22 mouse cellular contexts compared by ENCODE assay signal in the genomic region with DNA sequence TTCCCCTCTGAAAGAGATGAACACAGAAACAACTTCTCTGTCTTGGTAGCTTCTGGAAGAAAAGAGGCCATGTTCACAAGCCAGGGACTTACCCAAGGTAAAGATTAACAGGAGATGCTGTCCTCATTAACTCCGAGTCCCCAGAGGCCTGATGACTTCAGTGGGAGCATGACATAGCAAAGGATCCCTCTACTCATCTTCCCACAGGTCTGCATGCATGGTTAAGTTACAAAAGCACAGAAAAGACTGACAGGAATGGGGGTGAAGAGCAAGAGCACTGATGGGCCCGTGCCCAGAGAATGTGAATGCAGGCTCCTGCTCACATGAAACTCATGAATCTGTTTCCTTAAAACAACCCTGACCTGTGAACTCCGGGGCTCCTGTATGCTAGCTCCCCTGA. TPM values are rescaled to one million over a fixed set of nuclear protein-coding genes. Genes with fewer than 3 reads are reported as not detected.
DNase-seq lines count a peak whose midpoint lies in the region; ATAC-seq and TF ChIP-seq lines count a peak whose summit lies in the region.
"Had no signal": no experiment of that assay in that cellular context is flagged by ENCODE, and none has a peak within 500 bp of the region (broad histone marks: within the 10 kb centered on the region; RNA-seq: fewer than 3 reads in every experiment).

No protein-coding gene starts in this region.

- H3K36me3 ChIP-seq in kidney, adult 2 months (ENCODE audit: control insufficient read depth, insufficient read depth, low read length) = no peaks in the 10 kb centered on the region
- no peaks in the 10 kb centered on the region for H3K36me3 ChIP-seq in kidney, embryonic 16.5 days (ENCODE audit: insufficient read depth, low read length)
- H3K36me3 ChIP-seq: embryonic facial prominence, embryonic 15.5 days; forebrain, embryonic 10.5 days; forebrain, embryonic 15.5 days; heart, embryonic 15.5 days; hindbrain, embryonic 13.5 days had no signal

- H3K27me3 ChIP-seq in kidney, adult 2 months (replicated peaks; ENCODE audit: control insufficient read depth, insufficient read depth, low read length) = no peaks in the 10 kb centered on the region
- H3K27me3 ChIP-seq in kidney, embryonic 16.5 days (ENCODE audit: insufficient read depth, low read length) = peaks cover 4% of the 10 kb centered on the region; the same call in 1 of the 2 replicates
- H3K27me3 ChIP-seq: forebrain, embryonic 15.5 days had no signal

- H3K9me3 ChIP-seq in kidney, embryonic 16.5 days (ENCODE audit: low read length) = no peaks in the 10 kb centered on the region
- H3K9me3 ChIP-seq: embryonic facial prominence, embryonic 15.5 days; forebrain, embryonic 10.5 days; forebrain, embryonic 15.5 days; heart, embryonic 15.5 days; hindbrain, embryonic 13.5 days had no signal

- DNase-seq in kidney, adult 2 months = peak; percentile 69
- DNase-seq in kidney, postnatal 25 days = peak; percentile 14 to 47
- no peak for DNase-seq in Muller cell, postnatal 12 days (ENCODE audit: inconsistent ontology term)
- DNase-seq in right cerebral cortex, postnatal 14 days = no peak
- DNase-seq in layer of hippocampus, adult 8-10 months (ENCODE audit: low spot score in 2 of 2) = no peak
- no peak for DNase-seq in cerebellum, postnatal 4 days (ENCODE audit: low spot score in 2 of 2)
- DNase-seq: adrenal gland, postnatal 10 days; cerebellum, adult 18-20 months; cerebellum, adult 9-11 months; cerebellum, postnatal 36 days; gastrocnemius, postnatal 10 days; heart, adult 18-20 months; heart, postnatal 14 days had no signal

- 51% methylated on average over 3 of the region's 3 CpGs for WGBS in kidney, adult 2 months
- 46% methylated on average over 3 of the region's 3 CpGs for WGBS in kidney, embryonic 16.5 days

- TF ChIP-seq POLR2A in kidney, adult 2 months (IDR thresholded peaks at IDR 0.05; ENCODE audit: low read depth, low read length) = no peak

- no peak overlapping the region for H3K4me3 ChIP-seq in kidney, adult 2 months (ENCODE audit: insufficient read depth, low read depth, low read length)
- H3K4me3 ChIP-seq in kidney, embryonic 16.5 days (ENCODE audit: low read length) = no peak overlapping the region
- H3K4me3 ChIP-seq: embryonic facial prominence, embryonic 15.5 days; erythroblast, embryonic 14.5 days; forebrain, embryonic 10.5 days; forebrain, embryonic 15.5 days; heart, embryonic 15.5 days; hindbrain, embryonic 13.5 days had no signal

- no peak overlapping the region for H3K4me2 ChIP-seq in kidney, embryonic 16.5 days (replicated peaks; ENCODE audit: low read depth, low read length)
- H3K4me2 ChIP-seq: embryonic facial prominence, embryonic 15.5 days; forebrain, embryonic 15.5 days; heart, embryonic 11.5 days; heart, embryonic 15.5 days; hindbrain, embryonic 13.5 days had no signal

- ATAC-seq in kidney, embryonic 16.5 days (ENCODE audit: low FRiP score, low TSS enrichment) = peak; percentile 90
- ATAC-seq: forebrain, embryonic 15.5 days; hindbrain, postnatal 0 days had no signal

- H3K4me1 ChIP-seq in kidney, adult 2 months (ENCODE audit: control insufficient read depth, insufficient read depth, low read length) = no peaks in the 10 kb centered on the region
- H3K4me1 ChIP-seq in kidney, embryonic 16.5 days (ENCODE audit: insufficient read depth, low read length) = peaks cover 5% of the 10 kb centered on the region; the same call in 1 of the 2 replicates
- H3K4me1 ChIP-seq: embryonic facial prominence, embryonic 15.5 days; forebrain, embryonic 10.5 days; forebrain, embryonic 15.5 days; heart, embryonic 15.5 days; hindbrain, embryonic 13.5 days had no signal

- no peak overlapping the region for H3K9ac ChIP-seq in kidney, embryonic 16.5 days (replicated peaks; ENCODE audit: low read length)
- H3K9ac ChIP-seq: embryonic facial prominence, embryonic 15.5 days; forebrain, embryonic 15.5 days; heart, embryonic 15.5 days; hindbrain, embryonic 13.5 days had no signal

- TF ChIP-seq CTCF in kidney, adult 2 months (conservative IDR thresholded peaks at IDR 0.05; ENCODE audit: insufficient read depth, insufficient read length, low read depth, low read length) = no peak

- H3K27ac ChIP-seq in kidney, adult 2 months (ENCODE audit: insufficient read depth, low read depth, low read length) = no peak overlapping the region
- peak overlapping the region; percentile 40; the same call in 1 of the 2 replicates for H3K27ac ChIP-seq in kidney, embryonic 16.5 days (ENCODE audit: low read length)
- H3K27ac ChIP-seq: embryonic facial prominence, embryonic 15.5 days; forebrain, embryonic 10.5 days; forebrain, embryonic 15.5 days; heart, embryonic 15.5 days; hindbrain, embryonic 13.5 days; hindbrain, postnatal 0 days had no signal

RNA-seq across cellular contexts. Expression of a gene that starts 6.4 kb away (rescaled TPM):
- 6.2 and 6.8 TPM in 2 replicates for polyA plus RNA-seq in kidney, adult 2 months (2012; rRNA removed)
- 8.9 and 9.2 TPM in 2 replicates for polyA plus RNA-seq in kidney, embryonic 16.5 days (2015; fragmentation: Nextera tagmentation; extraction: Ambion mirVana)
- 1 to 10 TPM in 2 of 4 experiments, under 1 TPM in 2; 0.85 to 1.9 (median 1.2) TPM for total RNA-seq in layer of hippocampus, adult 8-10 months (2022)
- polyA plus RNA-seq: erythroblast, embryonic 14.5 days had no signal

Comparison
In these comparisons a context has a peak if more than half of its experiments do, and no peak if none do; other contexts are left out.
1. DNase-seq: peak in kidney, adult 2 months (single experiment) and kidney, postnatal 25 days (2 of 2); none in Muller cell, postnatal 12 days (single experiment), right cerebral cortex, postnatal 14 days (single experiment), layer of hippocampus, adult 8-10 months (0 of 2) and cerebellum, postnatal 4 days (0 of 2).